Mouse (Mus musculus): Measurements from ENCODE around the gene Ccng2. TPM values are rescaled to one million over a fixed set of nuclear protein-coding genes. Genes with fewer than 3 reads are reported as not detected.
A peak's percentile ranks its signal among the peaks of the same experiment; 100 is the strongest.

Ccng2 gene
- polyA plus RNA-seq, 1 experiment from 2014 or later, result 126 TPM

DNA sequence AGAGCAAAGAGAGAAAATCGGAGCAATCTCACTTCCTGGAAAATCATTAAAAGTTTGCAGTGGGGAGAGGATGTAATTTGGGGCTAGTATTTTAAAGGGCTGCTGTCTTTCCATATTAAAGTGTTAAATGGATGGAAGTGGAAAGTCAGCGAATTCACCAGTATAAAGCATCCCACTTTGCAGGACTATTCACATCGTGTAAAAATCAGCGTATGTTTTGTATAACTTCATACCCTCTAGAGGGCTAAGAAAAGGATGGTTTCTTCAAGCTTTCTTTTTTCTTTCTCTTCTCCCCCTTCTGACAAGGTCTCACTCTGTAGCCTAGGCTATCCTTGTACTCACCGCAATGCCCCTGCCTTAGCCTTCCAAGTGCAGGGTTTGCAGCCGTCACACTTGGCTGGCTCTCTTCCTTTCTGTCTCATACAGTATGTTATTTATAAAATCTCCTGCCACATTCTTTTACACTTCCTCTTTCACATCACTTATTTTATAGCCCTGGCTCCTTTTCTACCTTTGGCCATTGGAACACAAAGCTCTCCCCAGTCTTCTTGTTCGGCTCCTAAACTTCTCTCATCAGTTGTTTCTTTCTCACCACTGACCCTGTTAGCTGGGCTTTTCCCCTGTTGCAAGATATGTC, 1.8 kb upstream of the Ccng2 start:
- no peak for ATAC-seq
- Histone ChIP-seq H3K4me3 (replicated peaks) (no peak overlapping the region), H3K27ac (no peak overlapping the region), H3K36me3 (no peaks in the 10 kb centered on the region), H3K27me3 (no peaks in the 10 kb centered on the region), H3K4me1 (replicated peaks) (peaks cover 22% of the 10 kb centered on the region), H3K9ac (replicated peaks) (no peak overlapping the region), H3K4me2 (replicated peaks) (no peak overlapping the region), H3K9me3 (no peaks in the 10 kb centered on the region)
- 88% methylated on average over 7 of the region's 7 CpGs for WGBS

DNA sequence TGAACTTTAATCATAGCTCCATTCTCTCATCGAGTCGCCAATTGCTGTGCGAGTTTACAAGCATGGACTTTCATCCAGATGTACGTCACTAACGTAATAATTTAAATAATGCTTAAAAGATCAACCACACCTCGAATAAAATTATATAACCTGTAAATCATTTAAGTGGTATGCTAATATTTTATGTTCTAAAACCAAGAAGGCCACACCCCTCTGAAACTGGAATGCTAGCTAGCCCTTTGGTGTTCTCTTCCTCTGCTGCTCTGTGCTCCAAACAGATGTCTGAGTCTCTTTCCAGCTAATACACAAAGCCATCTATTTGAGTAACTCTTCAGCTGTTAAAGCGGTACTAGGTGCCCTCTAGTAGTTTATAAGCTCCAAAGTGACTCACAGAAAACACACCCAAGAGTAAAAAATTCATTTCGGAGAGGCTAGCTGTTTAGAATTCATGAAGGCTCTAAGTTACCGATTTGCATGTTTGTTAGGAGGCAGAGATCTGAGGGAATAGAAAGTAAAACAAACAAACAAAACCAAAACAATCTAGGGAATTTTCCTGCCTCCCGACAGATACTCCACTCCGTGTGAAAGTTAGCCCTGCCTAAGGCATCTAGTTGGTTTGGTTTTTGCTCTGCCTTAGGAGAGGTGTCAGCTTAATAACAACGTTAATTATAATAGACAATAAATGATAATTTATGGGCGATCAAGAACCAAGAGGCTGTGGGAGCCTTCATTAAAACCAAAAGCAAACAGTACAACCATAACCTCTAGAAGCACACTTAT, 1.1 kb upstream of the Ccng2 start:
- 76% methylated on average over 13 of the region's 13 CpGs for WGBS
- Histone ChIP-seq H3K36me3 (peaks cover 5% of the 10 kb centered on the region), H3K4me2 (replicated peaks) (peak overlapping the region; percentile 51), H3K9me3 (no peaks in the 10 kb centered on the region), H3K27ac (no peak overlapping the region; the same call in 1 of the 2 replicates), H3K9ac (replicated peaks) (0 out of 2 replicates have a peak overlapping the region, but pooled peaks have one; percentile 56), H3K27me3 (no peaks in the 10 kb centered on the region), H3K4me1 (replicated peaks) (peaks cover 22% of the 10 kb centered on the region), H3K4me3 (replicated peaks) (peak overlapping the region; percentile 94; the same call in 1 of the 2 replicates)
- no peak for ATAC-seq

GRCm38 (mm10) chr5:93267851-93268606, 972 bp downstream of the Ccng2 start:
- peak; percentile 79 for ATAC-seq
- under 1% methylated on average over 48 of the region's 48 CpGs for WGBS
- H3K9me3 ChIP-seq, result no peaks in the 10 kb centered on the region

DNA sequence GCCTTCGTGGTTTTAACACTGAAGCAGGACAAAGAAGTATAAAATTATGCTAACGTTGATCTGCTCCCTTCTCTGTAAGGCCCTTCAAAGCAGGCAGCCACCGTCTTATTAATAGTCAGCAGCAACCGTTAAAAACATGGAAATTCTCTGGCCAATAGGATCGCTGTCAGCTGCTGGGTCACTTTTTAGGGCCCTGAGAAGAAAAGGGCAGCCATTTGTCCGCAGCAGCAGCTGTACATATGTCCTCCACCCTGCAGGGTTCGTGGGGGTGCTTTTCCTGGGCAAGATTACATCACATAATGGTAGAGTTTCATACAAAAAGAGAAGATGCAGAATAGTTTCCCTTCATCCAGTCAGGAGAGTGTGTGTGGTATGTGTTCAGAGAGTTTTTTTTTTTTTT, 3.0 kb downstream of the Ccng2 start:
- 30% methylated on average over 7 of the region's 7 CpGs for WGBS
- peaks cover 44% of the 10 kb centered on the region for H3K36me3 ChIP-seq
- peak overlapping the region; percentile 94 for H3K4me3 ChIP-seq (replicated peaks)
- ATAC-seq, result no peak
- peak overlapping the region; percentile 55 for H3K9ac ChIP-seq (replicated peaks)
- peak overlapping the region; percentile 73 for H3K4me2 ChIP-seq (replicated peaks)
- H3K4me1 ChIP-seq (replicated peaks), result peaks cover 22% of the 10 kb centered on the region
- H3K27me3 ChIP-seq, result no peaks in the 10 kb centered on the region
- no peaks in the 10 kb centered on the region for H3K9me3 ChIP-seq
- no peak overlapping the region for H3K27ac ChIP-seq

More at GRCm38 (mm10) chr5:93267851-93268606, 972 bp downstream of the Ccng2 start:
- H3K27me3 ChIP-seq, result no peaks in the 10 kb centered on the region
- H3K4me3 ChIP-seq (replicated peaks), result peak overlapping the region; percentile 94
- H3K9ac ChIP-seq (replicated peaks), result peak overlapping the region; percentile 99
- H3K36me3 ChIP-seq, result peaks cover 23% of the 10 kb centered on the region
- peak overlapping the region; percentile 73 for H3K4me2 ChIP-seq (replicated peaks)
- H3K4me1 ChIP-seq (replicated peaks), result peaks cover 22% of the 10 kb centered on the region
- peak overlapping the region; percentile 96 for H3K27ac ChIP-seq

- Histone ChIP-seq H3K36me3 (peaks cover 50% of the 10 kb centered on the region), H3K4me2 (replicated peaks) (no peak overlapping the region), H3K4me1 (replicated peaks) (peaks cover 22% of the 10 kb centered on the region), H3K27ac (no peak overlapping the region), H3K27me3 (no peaks in the 10 kb centered on the region), H3K9me3 (no peaks in the 10 kb centered on the region), H3K9ac (replicated peaks) (no peak overlapping the region), H3K4me3 (replicated peaks) (no peak overlapping the region)
- WGBS, result 97% methylated on average over 18 of the region's 18 CpGs
- ATAC-seq, result no peak
Measured at GRCm38 (mm10) chr5:93270721-93271120, 3.7 kb downstream of the Ccng2 start.

DNA sequence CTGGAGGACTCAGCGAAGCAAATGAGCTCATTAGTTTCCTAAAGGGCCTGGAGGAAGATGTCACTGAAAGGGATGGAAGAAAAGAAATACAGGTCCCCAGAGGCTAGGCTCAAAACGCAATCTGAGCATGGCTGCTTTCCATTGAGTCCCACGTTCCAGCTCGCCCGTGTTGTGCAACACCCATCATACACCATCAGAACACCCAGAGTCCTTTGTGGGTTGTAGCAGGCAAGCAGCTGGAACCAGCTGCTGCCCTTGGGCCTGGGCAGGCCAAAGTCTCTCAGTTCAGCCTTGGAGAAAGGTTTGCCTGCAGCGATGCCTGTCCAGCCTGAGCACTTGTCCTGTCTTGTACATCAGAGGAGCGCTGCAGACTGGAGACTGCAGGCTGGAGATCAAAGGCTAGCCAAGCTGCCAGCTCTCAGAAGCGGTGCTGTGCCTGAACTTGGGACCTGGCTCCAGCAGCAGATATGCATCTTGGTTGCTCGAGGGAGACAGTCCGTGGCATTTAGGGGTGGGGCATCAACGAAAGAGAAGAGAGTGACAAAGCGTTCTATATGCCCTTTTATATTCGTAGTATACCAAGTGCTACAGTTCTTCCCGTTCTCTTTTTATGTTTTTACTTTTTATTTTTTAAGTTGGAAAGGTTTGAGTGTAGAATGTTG, 15.5 kb downstream of the Ccng2 start:
- 79% methylated on average over 14 of the region's 14 CpGs for WGBS
- H3K4me2 ChIP-seq (replicated peaks), result no peak overlapping the region
- no peaks in the 10 kb centered on the region; the same call in 1 of the 2 replicates for H3K4me1 ChIP-seq (replicated peaks)
- no peak overlapping the region for H3K9ac ChIP-seq (replicated peaks)
- peaks cover 10% of the 10 kb centered on the region for H3K36me3 ChIP-seq
- ATAC-seq, result peak; percentile 40; the same call in 1 of the 2 replicates
- no peak overlapping the region for H3K4me3 ChIP-seq (replicated peaks)
- no peaks in the 10 kb centered on the region for H3K27me3 ChIP-seq
- no peak overlapping the region for H3K27ac ChIP-seq
- no peaks in the 10 kb centered on the region for H3K9me3 ChIP-seq

DNA sequence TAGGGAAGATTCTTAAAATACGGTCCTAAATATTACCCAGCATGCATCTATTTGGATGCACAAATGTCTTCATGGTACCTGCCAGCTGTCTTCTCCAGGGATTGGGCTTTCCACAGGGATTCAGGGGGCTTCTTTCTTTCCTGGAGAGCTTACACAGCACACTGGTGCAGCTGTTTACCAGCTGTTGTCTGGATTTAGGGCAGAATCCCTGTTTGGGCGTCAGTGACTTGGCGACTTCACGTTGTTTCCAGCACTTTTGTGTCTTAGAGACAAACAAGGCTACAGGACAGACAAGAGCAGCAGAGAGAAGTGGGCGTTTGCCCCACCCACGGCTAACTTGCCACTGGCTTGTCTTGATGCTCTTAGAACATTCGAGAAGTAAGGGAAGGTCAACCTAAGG, 16.1 kb downstream of the Ccng2 start:
- Histone ChIP-seq H3K9me3 (no peaks in the 10 kb centered on the region), H3K9ac (replicated peaks) (no peak overlapping the region), H3K4me1 (replicated peaks) (no peaks in the 10 kb centered on the region; the same call in 1 of the 2 replicates), H3K27me3 (no peaks in the 10 kb centered on the region), H3K36me3 (peaks cover 5% of the 10 kb centered on the region), H3K4me3 (replicated peaks) (no peak overlapping the region), H3K4me2 (replicated peaks) (no peak overlapping the region), H3K27ac (no peak overlapping the region)
- no peak for ATAC-seq
- 87% methylated on average over 7 of the region's 7 CpGs for WGBS

DNA sequence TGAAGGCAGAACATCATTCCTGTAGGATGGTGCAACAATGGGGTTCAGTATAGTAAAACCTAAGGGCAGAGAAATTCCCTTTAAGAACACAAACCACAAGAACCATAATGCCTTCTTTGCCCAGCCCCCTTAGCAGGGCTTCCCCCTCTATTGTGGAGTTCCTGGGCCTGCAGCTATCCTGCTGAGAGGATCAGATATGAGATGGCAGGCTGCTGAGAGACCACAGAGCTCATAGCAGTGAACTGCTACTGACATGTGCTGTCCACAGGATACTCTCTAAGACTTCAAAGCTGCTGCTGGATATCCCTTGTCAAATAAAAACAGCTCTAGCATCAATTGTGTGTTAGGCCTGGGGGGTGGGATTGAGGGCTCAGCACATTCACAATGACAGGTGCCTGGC, 21.5 kb downstream of the Ccng2 start:
- no peak overlapping the region for H3K4me3 ChIP-seq (replicated peaks)
- H3K4me1 ChIP-seq (replicated peaks), result 0 out of 2 replicates have a peak, but pooled peaks cover 3% of the 10 kb centered on the region
- H3K27me3 ChIP-seq, result no peaks in the 10 kb centered on the region
- H3K9ac ChIP-seq (replicated peaks), result no peak overlapping the region
- no peaks in the 10 kb centered on the region for H3K36me3 ChIP-seq
- 0 out of 2 replicates have a peak, but pooled peaks cover 4% of the 10 kb centered on the region for H3K9me3 ChIP-seq
- H3K27ac ChIP-seq, result no peak overlapping the region
- ATAC-seq, result no peak
- no peak overlapping the region for H3K4me2 ChIP-seq (replicated peaks)

DNA sequence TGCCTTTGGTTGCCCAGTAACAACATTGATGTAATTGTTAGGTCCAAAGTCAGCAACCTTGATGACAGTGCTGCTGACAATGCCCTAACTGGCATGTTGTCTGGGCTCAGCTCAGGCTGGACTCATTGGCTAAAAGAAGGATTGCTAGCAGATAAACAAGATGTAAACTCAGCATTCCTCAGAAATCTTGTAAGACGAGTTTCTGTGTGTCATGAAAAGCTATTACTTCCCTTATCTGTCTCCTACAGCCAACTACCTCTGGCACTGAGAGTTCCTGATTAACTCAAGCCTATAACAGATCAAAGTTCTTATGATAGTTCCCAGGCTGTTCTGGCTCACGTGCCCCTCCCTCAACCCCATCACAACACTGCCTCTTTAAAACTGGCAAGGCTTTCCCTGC, 23.2 kb downstream of the Ccng2 start:
- no peak for ATAC-seq

GRCm38 (mm10) chr5:93296341-93296746, 29.3 kb downstream of the Ccng2 start:
- ATAC-seq, result no peak
- WGBS, result 81% methylated on average over 5 of the region's 5 CpGs
- Histone ChIP-seq H3K4me2 (replicated peaks) (no peak overlapping the region), H3K27ac (no peak overlapping the region), H3K9me3 (0 out of 2 replicates have a peak, but pooled peaks cover 4% of the 10 kb centered on the region), H3K4me3 (replicated peaks) (no peak overlapping the region), H3K9ac (replicated peaks) (no peak overlapping the region), H3K4me1 (replicated peaks) (no peaks in the 10 kb centered on the region), H3K36me3 (no peaks in the 10 kb centered on the region), H3K27me3 (no peaks in the 10 kb centered on the region)

More for the DNA sequence above, 23.2 kb downstream of the Ccng2 start:
- WGBS, result 70% methylated on average over 2 of the region's 2 CpGs
- no peak overlapping the region for H3K27ac ChIP-seq
- H3K9me3 ChIP-seq, result 0 out of 2 replicates have a peak, but pooled peaks cover 4% of the 10 kb centered on the region
- no peak overlapping the region for H3K4me3 ChIP-seq (replicated peaks)
- no peaks in the 10 kb centered on the region for H3K36me3 ChIP-seq
- H3K4me2 ChIP-seq (replicated peaks), result no peak overlapping the region
- H3K4me1 ChIP-seq (replicated peaks), result 0 out of 2 replicates have a peak, but pooled peaks cover 3% of the 10 kb centered on the region
- no peak overlapping the region for H3K9ac ChIP-seq (replicated peaks)
- H3K27me3 ChIP-seq, result no peaks in the 10 kb centered on the region

DNA sequence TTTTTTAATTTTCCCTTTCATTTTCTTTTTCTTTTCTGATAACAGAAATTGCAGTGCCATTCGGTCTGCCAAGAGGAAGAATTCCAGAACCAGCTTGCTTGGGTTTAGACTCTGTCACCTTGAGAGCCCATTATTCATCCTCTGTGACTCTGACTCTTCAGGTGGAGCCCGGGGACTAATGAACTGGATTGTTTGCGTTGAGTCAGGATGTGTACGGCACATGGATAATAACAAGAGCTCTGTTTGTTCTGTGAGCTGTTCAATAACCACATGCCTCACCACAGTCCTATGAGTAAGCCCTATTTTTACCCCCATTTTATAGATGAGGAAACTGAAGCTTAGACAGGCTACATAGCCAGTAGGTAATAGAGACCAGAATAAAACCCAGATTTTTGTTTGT, 29.7 kb downstream of the Ccng2 start:
- 89% methylated on average over 4 of the region's 4 CpGs for WGBS
- Histone ChIP-seq H3K27ac (no peak overlapping the region), H3K4me1 (replicated peaks) (no peaks in the 10 kb centered on the region), H3K4me3 (replicated peaks) (no peak overlapping the region), H3K4me2 (replicated peaks) (no peak overlapping the region), H3K9ac (replicated peaks) (no peak overlapping the region), H3K36me3 (no peaks in the 10 kb centered on the region), H3K9me3 (0 out of 2 replicates have a peak, but pooled peaks cover 3% of the 10 kb centered on the region), H3K27me3 (no peaks in the 10 kb centered on the region)
- no peak for ATAC-seq
